Mouse (Mus musculus) MEL (cell line): Measurements from ENCODE around the gene Ccdc188. TPM values are rescaled to one million over a fixed set of nuclear protein-coding genes. Genes with fewer than 3 reads are reported as not detected.

Experiments used
- DNase-seq: peaks from one replicate; pipeline ENCODE4 v3.0.0; 2011; ENCODE audit warnings: low read depth, low spot score
- H3K27ac ChIP-seq: 2 replicates; pipeline ENCODE4 v1.5.1; 2012; ENCODE audit warnings: low read depth, mild to moderate bottlenecking, control low read depth, low read length, moderate library complexity; ENCODE audit not compliant: control insufficient read depth
- H3K27me3 ChIP-seq, 2 experiments: fragments of 150-350 bp in 1 of 2; sonication (generic) in 1 of 2; 2 replicates each; pipeline ENCODE4 v1.6.1; 2012; ENCODE audit warnings: low read length in 2 of 2, mild to moderate bottlenecking in 2 of 2, improper control_type of control experiment in 1 of 2, moderate library complexity in 1 of 2; ENCODE audit not compliant: insufficient read depth in 2 of 2, control insufficient read depth in 1 of 2
- H3K36me3 ChIP-seq, 2 experiments: 2 replicates each; pipeline ENCODE4 v1.6.1; 2012 to 2014; ENCODE audit warnings: low read length in 2 of 2, improper control_type of control experiment in 1 of 2, inconsistent platforms in 1 of 2, mild to moderate bottlenecking in 1 of 2; ENCODE audit not compliant: insufficient read depth in 2 of 2, control insufficient read depth in 1 of 2
- H3K4me1 ChIP-seq, 2 experiments: fragments of 150-350 bp in 1 of 2; sonication (generic) in 1 of 2; 2 replicates each; pipeline ENCODE4 v1.6.1; 2012; ENCODE audit warnings: low read length in 2 of 2, improper control_type of control experiment in 1 of 2, mild to moderate bottlenecking in 1 of 2; ENCODE audit not compliant: insufficient read depth in 2 of 2, control insufficient read depth in 1 of 2
- H3K4me3 ChIP-seq, 2 experiments: fragments of 150-350 bp in 1 of 2; sonication (generic) in 1 of 2; 2 replicates each; pipeline ENCODE4 v1.5.1; 2012; ENCODE audit warnings: low read depth in 2 of 2, low read length in 2 of 2, mild to moderate bottlenecking in 2 of 2, moderate library complexity in 2 of 2, control low read depth in 1 of 2, improper control_type of control experiment in 1 of 2; ENCODE audit not compliant: control insufficient read depth in 1 of 2, insufficient read depth in 1 of 2
- H3K79me2 ChIP-seq: 2 replicates; pipeline ENCODE4 v1.6.1; 2012; ENCODE audit warnings: mild to moderate bottlenecking, low read length, moderate library complexity; ENCODE audit not compliant: control insufficient read depth, poor library complexity, insufficient read depth
- H3K9ac ChIP-seq: 2 replicates; pipeline ENCODE4 v1.6.1; 2012; ENCODE audit warnings: low read depth, mild to moderate bottlenecking, control low read depth, low read length, moderate library complexity; ENCODE audit not compliant: control insufficient read depth, poor library complexity, severe bottlenecking
- H3K9me3 ChIP-seq: fragments of 150-350 bp; sonication (generic); replicated peaks from 2 replicates; pipeline ENCODE4 v1.6.1; 2012; ENCODE audit warnings: mild to moderate bottlenecking, low read length, improper control_type of control experiment, moderate library complexity; ENCODE audit not compliant: insufficient read depth
- ETS1 ChIP-seq: IDR thresholded peaks from 2 replicates; pipeline ENCODE4 v1.6.1; 2012; ENCODE audit warnings: low read depth, mild to moderate bottlenecking, inconsistent platforms, low read length, improper control_type of control experiment, moderate library complexity
- MAFK ChIP-seq: IDR thresholded peaks from 2 replicates; pipeline ENCODE4 v1.6.1; 2011; ENCODE audit warnings: low read depth, mild to moderate bottlenecking, low read length, improper control_type of control experiment, borderline replicate concordance
- MAX ChIP-seq: IDR thresholded peaks from 2 replicates; pipeline ENCODE4 v1.6.1; 2011; ENCODE audit warnings: low read length, improper control_type of control experiment
- POLR2A ChIP-seq, 2 experiments: IDR thresholded peaks; 2 replicates each; pipeline ENCODE4 v1.6.1; 2011 to 2012; ENCODE audit warnings: low read length in 2 of 2, mild to moderate bottlenecking in 2 of 2, control low read depth in 1 of 2, improper control_type of control experiment in 1 of 2, low read depth in 1 of 2, moderate library complexity in 1 of 2; ENCODE audit not compliant: control insufficient read depth in 1 of 2, insufficient read depth in 1 of 2, poor library complexity in 1 of 2
- POLR2AphosphoS2 ChIP-seq: IDR thresholded peaks from 2 replicates; pipeline ENCODE4 v1.6.1; 2011; ENCODE audit warnings: low read length, improper control_type of control experiment
- POLR2AphosphoS5 ChIP-seq: IDR thresholded peaks from 2 replicates; pipeline ENCODE4 v1.6.1; 2012; ENCODE audit warnings: low read depth, borderline replicate concordance, mild to moderate bottlenecking, inconsistent platforms, low read length, moderate library complexity, mixed read lengths
- TAL1 ChIP-seq: IDR thresholded peaks from 2 replicates; pipeline ENCODE4 v1.6.1; 2012; ENCODE audit warnings: mild to moderate bottlenecking, inconsistent platforms, low read length, moderate library complexity, mixed read lengths
- TBP ChIP-seq: IDR thresholded peaks from 2 replicates; pipeline ENCODE4 v1.8.0; 2011; ENCODE audit warnings: low read depth, low read length, improper control_type of control experiment
- ZMIZ1 ChIP-seq: IDR thresholded peaks from 2 replicates; pipeline ENCODE4 v1.6.1; 2012; ENCODE audit warnings: low read depth, mild to moderate bottlenecking, inconsistent platforms, low read length, improper control_type of control experiment, moderate library complexity
- polyA plus RNA-seq, 2 experiments: library from polyadenylated mRNA; stranded (reverse) in 1 of 2; unstranded in 1 of 2; fragments of >175 nt in 1 of 2; fragments of >200 nt in 1 of 2; gene quantifications; 2 replicates each; pipeline versions ENCODE4 v1.2.1 to v1.2.4; 2012; ENCODE audit warnings: low replicate concordance in 2 of 2, low read depth in 1 of 2; ENCODE audit not compliant: insufficient read length in 2 of 2, insufficient read depth in 1 of 2, missing spikeins in 1 of 2
- total RNA-seq: library from RNA; depleted of rRNA; stranded (reverse); fragments of 300-350 nt; gene quantifications from 2 replicates; pipeline ENCODE4 v1.2.3, GENCODE M21; 2012

Ccdc188 gene
- total and polyA plus RNA-seq, 3 experiments = not detected

- peak; percentile 32 for DNase-seq
- TF ChIP-seq ZMIZ1 = peak; percentile 41; the same call in 1 of the 2 replicates
- peak in 1 of 2 experiments; percentile 36; a peak in 1 of 4 replicates for TF ChIP-seq POLR2A (IDR thresholded peaks at IDR 0.05; ENCODE audit: control insufficient read depth in 1 of 2, insufficient read depth in 1 of 2, low read depth in 1 of 2, low read length in 2 of 2, poor library complexity in 1 of 2)
- no peak for TF ChIP-seq ETS1
- no peak for TF ChIP-seq POLR2AphosphoS2
- Histone ChIP-seq H3K27ac (peak overlapping the region; percentile 88), H3K79me2 (peaks cover 57% of the 10 kb centered on the region), H3K9ac (peak overlapping the region; percentile 93), H3K9me3 (no peaks in the 10 kb centered on the region), H3K36me3 (peaks cover 32 to 40% of the 10 kb centered on the region in 2 experiments), H3K4me1 (peaks cover 4 to 18% of the 10 kb centered on the region in 2 experiments; a peak in 3 of 4 replicates), H3K27me3 (no peaks in the 10 kb centered on the region), H3K4me3 (peak overlapping the region; percentile 53 to 94)
Observed at GRCm38 (mm10) chr16:18250231-18250630, 32.6 kb downstream of the Ccdc188 start.

GRCm38 (mm10) chr16:18250828-18251790 lies 33.4 kb downstream of the Ccdc188 start:
- Histone ChIP-seq H3K27ac (no peak overlapping the region), H3K79me2 (peaks cover 48% of the 10 kb centered on the region), H3K36me3 (peaks cover 27 to 32% of the 10 kb centered on the region in 2 experiments), H3K9ac (peak overlapping the region; percentile 93), H3K4me3 (no peak overlapping the region; a peak in 1 of 4 replicates), H3K9me3 (no peaks in the 10 kb centered on the region), H3K27me3 (no peaks in the 10 kb centered on the region), H3K4me1 (peaks cover 4 to 18% of the 10 kb centered on the region in 2 experiments; a peak in 3 of 4 replicates)
- peak; percentile 20 for DNase-seq
- TF ChIP-seq MAFK (no peak), ZMIZ1 (peak; percentile 47; the same call in 1 of the 2 replicates), POLR2AphosphoS5 (no peak), POLR2A (IDR thresholded peaks at IDR 0.05; ENCODE audit: control insufficient read depth in 1 of 2, insufficient read depth in 1 of 2, low read depth in 1 of 2, low read length in 2 of 2, poor library complexity in 1 of 2) (peak in 1 of 2 experiments; percentile 14; a peak in 1 of 4 replicates)

GRCm38 (mm10) chr16:18252736-18253135 lies 35.1 kb downstream of the Ccdc188 start:
- peaks cover 33% of the 10 kb centered on the region for H3K79me2 ChIP-seq
- no peaks in the 10 kb centered on the region for H3K9me3 ChIP-seq
- DNase-seq = peak; percentile 17
- H3K9ac ChIP-seq = no peak overlapping the region
- peaks cover 21 to 22% of the 10 kb centered on the region in 2 experiments for H3K36me3 ChIP-seq
- H3K4me3 ChIP-seq = no peak overlapping the region
- H3K27me3 ChIP-seq = no peaks in the 10 kb centered on the region
- no peak overlapping the region for H3K27ac ChIP-seq
- TF ChIP-seq MAX (no peak), POLR2A (IDR thresholded peaks at IDR 0.05; ENCODE audit: control insufficient read depth in 1 of 2, insufficient read depth in 1 of 2, low read depth in 1 of 2, low read length in 2 of 2, poor library complexity in 1 of 2) (peak in 1 of 2 experiments; percentile 28; a peak in 2 of 4 replicates), TAL1 (no peak), TBP (no peak), ZMIZ1 (peak; percentile 66)
- peaks cover 0 to 8% of the 10 kb centered on the region in 2 experiments; a peak in 1 of 4 replicates for H3K4me1 ChIP-seq
